Mouse (Mus musculus): ENCODE measurements at regions not wholly inside any gene's neighbourhood (a gene's known extent, or its start where the extent isn't known, plus 50 kb on each side); places are given as distances from the start of the nearest gene placed in this dataset.

DNA sequence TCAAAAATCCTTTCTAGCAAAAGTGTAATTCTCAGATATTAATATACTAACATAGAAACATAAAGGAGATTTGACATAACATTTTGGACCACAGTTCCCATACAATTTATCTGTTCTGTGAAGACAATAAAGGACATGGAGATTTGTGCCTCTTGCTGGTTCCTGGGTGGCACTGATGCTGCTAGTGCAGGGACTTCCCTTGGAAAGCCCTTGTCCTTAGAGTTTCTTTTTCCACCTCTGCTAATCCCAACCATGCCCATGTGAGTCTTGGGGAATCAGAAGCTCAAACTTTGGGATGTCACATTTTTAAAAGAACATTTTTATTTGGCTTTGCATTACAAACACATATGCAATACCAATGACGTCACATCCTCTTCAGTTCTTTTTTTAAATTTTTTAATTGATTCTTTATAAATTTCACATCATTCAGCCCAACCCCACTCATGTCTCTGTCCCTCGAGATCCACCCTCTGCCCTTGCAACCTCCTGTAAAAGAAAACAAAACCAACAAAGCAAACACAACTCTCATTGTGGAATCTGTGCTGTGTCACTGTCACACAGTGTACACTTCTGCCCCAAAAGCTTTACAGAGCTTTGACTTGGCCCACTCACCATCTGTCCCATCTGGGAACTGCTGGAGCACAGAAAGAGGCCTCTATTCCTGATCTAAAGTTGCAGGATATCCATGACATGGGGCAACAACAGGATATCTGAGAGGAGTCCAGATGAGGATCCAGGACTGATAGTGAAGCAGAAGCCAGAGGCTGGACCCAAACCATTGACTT lies 112.2 kb upstream of the Speer4f2 start:
- H3K36me3 ChIP-seq (ENCODE audit: control insufficient read depth, insufficient read depth): no peaks in the 10 kb centered on the region
- H3K27me3 ChIP-seq (ENCODE audit: control insufficient read depth, insufficient read depth, insufficient read length): no peaks in the 10 kb centered on the region
- no peak overlapping the region for H3ac ChIP-seq (ENCODE audit: control insufficient read depth, insufficient read length, low read depth)
- no peak overlapping the region for H3K4me3 ChIP-seq (ENCODE audit: insufficient read depth, poor library complexity, severe bottlenecking)
- TF ChIP-seq USF1 (IDR thresholded peaks at IDR 0.05; ENCODE audit: low read depth) (no peak), CEBPB (IDR thresholded peaks at IDR 0.05; ENCODE audit: low read depth) (no peak), MYOD1 (IDR thresholded peaks at IDR 0.05; ENCODE audit: control insufficient read depth, insufficient read length, low read depth) (no peak), MAX (IDR thresholded peaks at IDR 0.05) (no peak), FOSL1 (IDR thresholded peaks at IDR 0.05; ENCODE audit: insufficient read depth, low read length, poor library complexity, severe bottlenecking) (no peak), CTCF (IDR thresholded peaks at IDR 0.05; ENCODE audit: control insufficient read depth, insufficient read depth, insufficient read length) (no peak), MYOG (IDR thresholded peaks at IDR 0.05; ENCODE audit: control insufficient read depth, extremely low read depth, insufficient read length) (no peak)
- H3K79me3 ChIP-seq (ENCODE audit: low read depth): no peaks in the 10 kb centered on the region
- H3K79me2 ChIP-seq (ENCODE audit: control insufficient read depth, insufficient read depth): no peaks in the 10 kb centered on the region

GRCm38 (mm10) chr5:17262126-17262525 lies 110.9 kb upstream of the Speer4f2 start:
- TF ChIP-seq FOSL1 (IDR thresholded peaks at IDR 0.05; ENCODE audit: insufficient read depth, low read length, poor library complexity, severe bottlenecking): no peak
- TF ChIP-seq MYOD1 (IDR thresholded peaks at IDR 0.05; ENCODE audit: control insufficient read depth, insufficient read length, low read depth): no peak
- TF ChIP-seq MYOG (IDR thresholded peaks at IDR 0.05; ENCODE audit: control insufficient read depth, extremely low read depth, insufficient read length): no peak
- no peak for TF ChIP-seq CEBPB (IDR thresholded peaks at IDR 0.05; ENCODE audit: low read depth)
- TF ChIP-seq CTCF (IDR thresholded peaks at IDR 0.05; ENCODE audit: control insufficient read depth, insufficient read depth, insufficient read length): no peak
- TF ChIP-seq MAX (IDR thresholded peaks at IDR 0.05): no peak
- no peak for TF ChIP-seq USF1 (IDR thresholded peaks at IDR 0.05; ENCODE audit: low read depth)

DNA sequence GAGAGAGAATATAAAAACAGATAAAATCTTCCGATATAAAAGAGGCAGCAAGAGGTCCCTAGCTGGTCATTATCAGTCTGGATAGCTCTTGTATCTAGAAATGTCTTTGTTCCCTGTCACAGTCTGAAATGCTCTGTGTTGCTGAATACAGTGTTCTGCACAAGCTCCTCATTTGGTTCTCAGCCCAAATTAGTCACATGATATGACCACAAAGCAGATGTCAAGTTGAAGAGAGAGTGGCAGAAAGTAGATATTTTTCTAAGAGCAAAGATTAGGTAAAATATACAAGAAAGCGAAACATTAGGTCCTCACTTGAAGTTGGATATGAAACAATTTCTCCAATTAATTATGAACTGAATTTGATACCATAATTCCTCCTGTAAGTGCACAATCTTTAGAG lies 101.8 kb upstream of the Speer4f2 start:
- H3K4me3 ChIP-seq (ENCODE audit: insufficient read depth, poor library complexity, severe bottlenecking): no peak overlapping the region
- no peak overlapping the region for H3ac ChIP-seq (ENCODE audit: control insufficient read depth, insufficient read length, low read depth)
- TF ChIP-seq MYOD1 (IDR thresholded peaks at IDR 0.05; ENCODE audit: control insufficient read depth, insufficient read length, low read depth) (no peak), MAX (IDR thresholded peaks at IDR 0.05) (no peak), FOSL1 (IDR thresholded peaks at IDR 0.05; ENCODE audit: insufficient read depth, low read length, poor library complexity, severe bottlenecking) (no peak), USF1 (IDR thresholded peaks at IDR 0.05; ENCODE audit: low read depth) (no peak), MYOG (IDR thresholded peaks at IDR 0.05; ENCODE audit: control insufficient read depth, extremely low read depth, insufficient read length) (no peak), CEBPB (IDR thresholded peaks at IDR 0.05; ENCODE audit: low read depth) (no peak), CTCF (IDR thresholded peaks at IDR 0.05; ENCODE audit: control insufficient read depth, insufficient read depth, insufficient read length) (no peak)
- no peaks in the 10 kb centered on the region for H3K79me3 ChIP-seq (ENCODE audit: low read depth)
- no peaks in the 10 kb centered on the region for H3K27me3 ChIP-seq (ENCODE audit: control insufficient read depth, insufficient read depth, insufficient read length)
- H3K36me3 ChIP-seq (ENCODE audit: control insufficient read depth, insufficient read depth): no peaks in the 10 kb centered on the region
- H3K79me2 ChIP-seq (ENCODE audit: control insufficient read depth, insufficient read depth): no peaks in the 10 kb centered on the region

More at GRCm38 (mm10) chr5:17262126-17262525, 110.9 kb upstream of the Speer4f2 start:
- Histone ChIP-seq H3K27me3 (ENCODE audit: control insufficient read depth, insufficient read depth, insufficient read length) (no peaks in the 10 kb centered on the region), H3K36me3 (ENCODE audit: control insufficient read depth, insufficient read depth) (no peaks in the 10 kb centered on the region), H3K4me3 (ENCODE audit: insufficient read depth, poor library complexity, severe bottlenecking) (no peak overlapping the region), H3K79me2 (ENCODE audit: control insufficient read depth, insufficient read depth) (no peaks in the 10 kb centered on the region), H3ac (ENCODE audit: control insufficient read depth, insufficient read length, low read depth) (no peak overlapping the region), H3K79me3 (ENCODE audit: low read depth) (no peaks in the 10 kb centered on the region)

DNA sequence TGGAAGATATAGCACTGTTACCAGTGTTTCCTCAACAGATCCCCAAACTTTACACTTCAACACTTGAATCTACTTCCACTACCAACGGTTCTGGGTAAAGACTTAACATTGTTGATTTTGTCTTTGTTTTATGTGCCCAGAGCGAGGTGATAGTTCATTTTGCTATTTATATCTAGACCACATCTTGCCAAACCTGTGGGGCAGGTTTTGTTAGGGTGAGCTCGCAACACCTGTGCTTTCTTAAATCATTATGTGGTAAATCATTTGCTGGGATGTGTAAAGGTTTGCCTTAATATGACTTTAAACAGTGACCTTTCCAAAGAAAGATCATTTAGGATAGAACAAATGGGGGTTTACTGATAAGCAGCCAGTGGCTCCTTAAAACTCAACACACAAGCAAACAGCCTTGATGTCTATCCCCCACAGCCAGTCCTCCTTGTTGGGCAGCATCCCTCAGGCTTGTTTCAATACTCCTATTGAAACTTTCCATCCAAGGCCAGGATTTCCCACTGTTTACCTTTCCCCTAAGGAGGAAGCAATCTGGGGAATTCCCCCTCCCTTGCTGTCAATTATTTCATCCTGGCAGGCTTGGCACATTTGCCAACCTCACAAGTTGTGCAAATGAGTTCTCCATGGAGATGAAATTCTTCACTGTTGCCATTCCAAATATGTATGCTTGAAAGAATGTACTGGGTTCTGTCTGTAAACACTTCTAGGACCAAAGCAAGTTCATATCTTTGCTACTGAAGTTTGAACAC lies 101.1 kb upstream of the Speer4f2 start:
- Histone ChIP-seq H3K79me2 (ENCODE audit: control insufficient read depth, insufficient read depth) (no peaks in the 10 kb centered on the region), H3K79me3 (ENCODE audit: low read depth) (no peaks in the 10 kb centered on the region), H3ac (ENCODE audit: control insufficient read depth, insufficient read length, low read depth) (no peak overlapping the region), H3K4me3 (ENCODE audit: insufficient read depth, poor library complexity, severe bottlenecking) (no peak overlapping the region), H3K27me3 (ENCODE audit: control insufficient read depth, insufficient read depth, insufficient read length) (no peaks in the 10 kb centered on the region), H3K36me3 (ENCODE audit: control insufficient read depth, insufficient read depth) (no peaks in the 10 kb centered on the region)
- no peak for TF ChIP-seq MYOG (IDR thresholded peaks at IDR 0.05; ENCODE audit: control insufficient read depth, extremely low read depth, insufficient read length)
- no peak for TF ChIP-seq USF1 (IDR thresholded peaks at IDR 0.05; ENCODE audit: low read depth)
- TF ChIP-seq FOSL1 (IDR thresholded peaks at IDR 0.05; ENCODE audit: insufficient read depth, low read length, poor library complexity, severe bottlenecking): no peak
- TF ChIP-seq CEBPB (IDR thresholded peaks at IDR 0.05; ENCODE audit: low read depth): no peak
- no peak for TF ChIP-seq CTCF (IDR thresholded peaks at IDR 0.05; ENCODE audit: control insufficient read depth, insufficient read depth, insufficient read length)
- TF ChIP-seq MAX (IDR thresholded peaks at IDR 0.05): no peak
- no peak for TF ChIP-seq MYOD1 (IDR thresholded peaks at IDR 0.05; ENCODE audit: control insufficient read depth, insufficient read length, low read depth)

- no peaks in the 10 kb centered on the region for H3K79me3 ChIP-seq (ENCODE audit: low read depth)
- H3K4me3 ChIP-seq (ENCODE audit: insufficient read depth, poor library complexity, severe bottlenecking): no peak overlapping the region
- H3K36me3 ChIP-seq (ENCODE audit: control insufficient read depth, insufficient read depth): no peaks in the 10 kb centered on the region
- no peak overlapping the region for H3ac ChIP-seq (ENCODE audit: control insufficient read depth, insufficient read length, low read depth)
- H3K27me3 ChIP-seq (ENCODE audit: control insufficient read depth, insufficient read depth, insufficient read length): no peaks in the 10 kb centered on the region
- TF ChIP-seq CEBPB (IDR thresholded peaks at IDR 0.05; ENCODE audit: low read depth) (no peak), USF1 (IDR thresholded peaks at IDR 0.05; ENCODE audit: low read depth) (no peak), MAX (IDR thresholded peaks at IDR 0.05) (no peak), CTCF (IDR thresholded peaks at IDR 0.05; ENCODE audit: control insufficient read depth, insufficient read depth, insufficient read length) (no peak), MYOG (IDR thresholded peaks at IDR 0.05; ENCODE audit: control insufficient read depth, extremely low read depth, insufficient read length) (no peak), MYOD1 (IDR thresholded peaks at IDR 0.05; ENCODE audit: control insufficient read depth, insufficient read length, low read depth) (no peak), FOSL1 (IDR thresholded peaks at IDR 0.05; ENCODE audit: insufficient read depth, low read length, poor library complexity, severe bottlenecking) (no peak)
- no peaks in the 10 kb centered on the region for H3K79me2 ChIP-seq (ENCODE audit: control insufficient read depth, insufficient read depth)
These were observed 97.6 kb upstream of the Speer4f2 start for GRCm38 (mm10) chr5:17275346-17275745.
